Mouse (Mus musculus) myocyte (in vitro differentiated cells): Measurements from ENCODE around the gene Gm49395. TPM values are rescaled to one million over a fixed set of nuclear protein-coding genes. Genes with fewer than 3 reads are reported as not detected.

ENCODE experiments used
- H3K27me3 ChIP-seq: one replicate; pipeline ENCODE4 v1.6.1; 2011; ENCODE audit not compliant: control insufficient read depth, insufficient read depth, insufficient read length
- H3K36me3 ChIP-seq: one replicate; pipeline ENCODE4 v1.6.1; 2011; ENCODE audit not compliant: control insufficient read depth, insufficient read depth
- H3K4me2 ChIP-seq: one replicate; pipeline ENCODE4 v1.6.1; 2011; ENCODE audit warnings: low read depth, control low read depth
- H3K4me3 ChIP-seq: one replicate; pipeline ENCODE4 v1.5.1; 2011; ENCODE audit warnings: mild to moderate bottlenecking, control low read depth, moderate library complexity
- H3K79me2 ChIP-seq: one replicate; pipeline ENCODE4 v1.6.1; 2011; ENCODE audit not compliant: control insufficient read depth, insufficient read depth
- H3ac ChIP-seq: one replicate; pipeline ENCODE4 v1.6.1; 2011; ENCODE audit not compliant: control insufficient read depth, insufficient read length
- CEBPB ChIP-seq: IDR thresholded peaks from 2 replicates; pipeline ENCODE4 v1.6.1; 2011; ENCODE audit warnings: mild to moderate bottlenecking, moderate library complexity; ENCODE audit not compliant: poor library complexity, insufficient read depth, severe bottlenecking
- E2F4 ChIP-seq: IDR thresholded peaks from one replicate; pipeline ENCODE4 v1.6.1; 2011; ENCODE audit warnings: mild to moderate bottlenecking, control low read depth, moderate library complexity; ENCODE audit not compliant: insufficient read depth
- MAX ChIP-seq: IDR thresholded peaks from one replicate; pipeline ENCODE4 v1.6.1; 2011; ENCODE audit warnings: low read depth, mild to moderate bottlenecking, control low read depth
- MYOD1 ChIP-seq, 3 experiments: IDR thresholded peaks; one replicate each; pipeline ENCODE4 v1.6.1; 2011; ENCODE audit warnings: control low read depth in 2 of 3, low read depth in 2 of 3, mild to moderate bottlenecking in 2 of 3, moderate library complexity in 1 of 3; ENCODE audit not compliant: insufficient read length in 2 of 3, control insufficient read depth in 1 of 3
- MYOG ChIP-seq, 3 experiments: IDR thresholded peaks; one replicate each; pipeline ENCODE4 v1.6.1; 2011; ENCODE audit warnings: control low read depth in 2 of 3, low read depth in 2 of 3, mild to moderate bottlenecking in 2 of 3; ENCODE audit not compliant: insufficient read length in 2 of 3, control insufficient read depth in 1 of 3, insufficient read depth in 1 of 3
- POLR2A ChIP-seq: IDR thresholded peaks from one replicate; pipeline ENCODE4 v1.6.1; 2011; ENCODE audit warnings: low read depth, mild to moderate bottlenecking, control low read depth, moderate library complexity; ENCODE audit not compliant: insufficient read length
- POLR2AphosphoS2 ChIP-seq: IDR thresholded peaks from one replicate; pipeline ENCODE4 v1.6.1; 2011; ENCODE audit warnings: low read depth, control low read depth; ENCODE audit not compliant: insufficient read length
- REST ChIP-seq: IDR thresholded peaks from one replicate; pipeline ENCODE4 v1.6.1; 2011; ENCODE audit warnings: mild to moderate bottlenecking, control low read depth, moderate library complexity; ENCODE audit not compliant: insufficient read depth, insufficient read length
- SRF ChIP-seq: IDR thresholded peaks from one replicate; pipeline ENCODE4 v1.6.1; 2011; ENCODE audit warnings: low read depth; ENCODE audit not compliant: control insufficient read depth, insufficient read length
- TCF12 ChIP-seq: IDR thresholded peaks from one replicate; pipeline ENCODE4 v1.6.1; 2011; ENCODE audit warnings: mild to moderate bottlenecking, control low read depth; ENCODE audit not compliant: poor library complexity, insufficient read depth, severe bottlenecking
- TCF3 ChIP-seq: IDR thresholded peaks from one replicate; pipeline ENCODE4 v1.6.1; 2011; ENCODE audit warnings: low read depth, control low read depth; ENCODE audit not compliant: insufficient read length
- USF1 ChIP-seq: IDR thresholded peaks from one replicate; pipeline ENCODE4 v1.6.1; 2011; ENCODE audit warnings: low read depth, mild to moderate bottlenecking, control low read depth, moderate library complexity
- polyA plus RNA-seq: library from polyadenylated mRNA; unstranded; fragments of >200 nt; fragmentation: generic; extraction: Trizol; gene quantifications from one replicate; pipeline ENCODE4 v1.2.1, GENCODE M21; 2012; ENCODE audit warnings: missing spikeins

Gm49395 gene
- polyA plus RNA-seq, 1 experiment, result 0.23 TPM

DNA sequence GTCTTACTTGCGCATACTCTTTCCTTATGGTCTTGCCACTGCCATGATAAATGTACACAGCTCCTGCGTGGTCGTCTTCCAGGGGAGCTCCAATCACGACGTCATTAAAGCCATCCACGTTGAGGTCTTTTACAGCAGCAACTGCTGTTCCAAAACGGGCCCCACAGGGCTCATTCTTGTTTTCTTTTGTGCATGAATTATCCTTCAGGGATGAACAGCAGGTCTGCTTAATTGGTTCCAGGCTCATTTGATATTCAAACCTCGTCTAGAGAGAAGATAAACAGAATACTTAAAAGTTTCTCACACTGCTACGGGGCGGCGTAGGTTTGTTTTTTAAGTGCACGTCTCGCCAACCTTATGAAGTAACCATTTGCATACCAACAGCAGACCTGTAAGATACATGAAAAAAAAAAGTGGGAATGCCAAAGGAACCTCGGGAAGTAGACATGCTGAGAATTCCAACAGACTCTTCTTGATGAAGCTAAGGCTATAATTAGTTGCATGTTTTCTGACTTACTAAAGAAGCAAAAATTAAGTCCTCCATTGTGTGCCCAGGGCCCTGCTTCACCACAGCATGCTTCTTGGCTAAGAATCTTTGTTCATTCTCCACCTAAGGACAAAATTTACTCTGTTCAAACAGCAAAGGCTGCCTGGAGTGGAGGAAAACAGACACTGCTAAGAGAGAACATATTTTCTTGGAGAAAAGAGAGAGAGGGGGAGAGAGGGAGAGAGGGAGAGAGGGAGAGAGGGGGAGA, 109.3 kb downstream of the Gm49395 start:
- TF ChIP-seq MYOD1 (IDR thresholded peaks at IDR 0.05; ENCODE audit: control insufficient read depth in 1 of 3, insufficient read length in 2 of 3, low read depth in 2 of 3), result no peak
- no peak for TF ChIP-seq MYOG (IDR thresholded peaks at IDR 0.05; ENCODE audit: control insufficient read depth in 1 of 3, insufficient read depth in 1 of 3, insufficient read length in 2 of 3, low read depth in 2 of 3)
- Histone ChIP-seq H3K4me2 (no peak overlapping the region), H3K36me3 (no peaks in the 10 kb centered on the region), H3K27me3 (no peaks in the 10 kb centered on the region), H3K4me3 (no peak overlapping the region), H3ac (no peak overlapping the region), H3K79me2 (no peaks in the 10 kb centered on the region)

DNA sequence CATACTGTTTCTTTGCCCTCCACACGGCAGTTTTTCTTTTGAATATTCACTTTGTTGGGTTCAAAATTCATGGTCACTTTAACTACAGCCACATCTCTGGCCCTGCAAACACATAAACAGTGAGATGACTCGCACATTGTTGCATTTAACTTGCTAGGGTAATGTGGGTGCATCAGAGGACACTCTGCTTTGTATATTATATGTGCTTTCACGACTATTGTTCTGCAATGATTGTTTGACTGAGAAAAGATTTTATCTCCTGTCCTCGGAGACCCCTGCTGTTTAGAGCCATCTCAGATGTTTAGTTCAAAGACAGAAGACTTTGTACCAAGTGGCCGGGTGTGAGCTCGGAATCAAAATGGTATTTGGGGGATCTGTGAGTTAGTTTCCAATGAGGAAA, 114.1 kb downstream of the Gm49395 start:
- no peaks in the 10 kb centered on the region for H3K79me2 ChIP-seq
- no peak overlapping the region for H3K4me3 ChIP-seq
- TF ChIP-seq POLR2AphosphoS2, result no peak
- TF ChIP-seq POLR2A, result no peak
- no peak for TF ChIP-seq MAX
- TF ChIP-seq TCF12, result no peak
- TF ChIP-seq CEBPB, result no peak
- TF ChIP-seq TCF3, result no peak
- no peak for TF ChIP-seq MYOD1 (IDR thresholded peaks at IDR 0.05; ENCODE audit: control insufficient read depth in 1 of 3, insufficient read length in 2 of 3, low read depth in 2 of 3)
- no peak for TF ChIP-seq REST
- no peak for TF ChIP-seq E2F4
- no peak for TF ChIP-seq SRF
- TF ChIP-seq MYOG (IDR thresholded peaks at IDR 0.05; ENCODE audit: control insufficient read depth in 1 of 3, insufficient read depth in 1 of 3, insufficient read length in 2 of 3, low read depth in 2 of 3), result no peak
- TF ChIP-seq USF1, result no peak
- no peaks in the 10 kb centered on the region for H3K36me3 ChIP-seq
- no peaks in the 10 kb centered on the region for H3K27me3 ChIP-seq
- H3ac ChIP-seq, result no peak overlapping the region
- H3K4me2 ChIP-seq, result no peak overlapping the region

GRCm38 (mm10) chr13:114987161-114987560, 114.6 kb downstream of the Gm49395 start:
- Histone ChIP-seq H3K4me3 (no peak overlapping the region), H3K36me3 (no peaks in the 10 kb centered on the region), H3ac (no peak overlapping the region), H3K27me3 (no peaks in the 10 kb centered on the region), H3K4me2 (no peak overlapping the region), H3K79me2 (no peaks in the 10 kb centered on the region)
- no peak for TF ChIP-seq CEBPB
- no peak for TF ChIP-seq TCF12
- no peak for TF ChIP-seq MAX
- no peak for TF ChIP-seq TCF3
- TF ChIP-seq REST, result no peak
- no peak for TF ChIP-seq POLR2AphosphoS2
- TF ChIP-seq MYOG (IDR thresholded peaks at IDR 0.05; ENCODE audit: control insufficient read depth in 1 of 3, insufficient read depth in 1 of 3, insufficient read length in 2 of 3, low read depth in 2 of 3), result no peak
- TF ChIP-seq MYOD1 (IDR thresholded peaks at IDR 0.05; ENCODE audit: control insufficient read depth in 1 of 3, insufficient read length in 2 of 3, low read depth in 2 of 3), result no peak
- no peak for TF ChIP-seq USF1
- no peak for TF ChIP-seq E2F4
- no peak for TF ChIP-seq SRF
- TF ChIP-seq POLR2A, result no peak

Other genes starting within 250 kb of the Gm49395 start
- 0.01 TPM for gene Itga2, start 169.8 kb downstream of the Gm49395 start, polyA plus RNA-seq
- gene Pelo, start 11.7 kb downstream of the Gm49395 start, polyA plus RNA-seq, result 23.7 TPM
- 0.11 TPM for gene Itga1, start within 50 bp of the Gm49395 start, polyA plus RNA-seq